Mouse (Mus musculus) heart, embryonic 14.5 days (tissue): ENCODE measurements at regions not wholly inside any gene's neighbourhood (a gene's known extent, or its start where the extent isn't known, plus 50 kb on each side); places are given as distances from the start of the nearest gene placed in this dataset.

Source experiments
- ATAC-seq: fragments of 200-750 bp; cut with Nextera tagmentation; 2 replicates; pipeline ENCODE4 v1.8.0; 2017; ENCODE audit warnings: low read depth, moderate TSS enrichment; ENCODE audit not compliant: insufficient number of reproducible peaks, insufficient read depth, low FRiP score
- H3K27ac ChIP-seq, 2 experiments: fragments of 200-500 bp in 1 of 2; fragments of 300-500 bp in 1 of 2; sonication (generic) in 1 of 2; replicated peaks in 1 of 2; 2 replicates each; pipeline ENCODE4 v1.5.1; 2012 to 2014; ENCODE audit warnings: low read depth in 2 of 2, low read length in 2 of 2, control low read depth in 1 of 2, mild to moderate bottlenecking in 1 of 2, mixed read lengths in 1 of 2; ENCODE audit not compliant: control insufficient read depth in 1 of 2, insufficient read depth in 1 of 2
- H3K27me3 ChIP-seq: fragments of 300-500 bp; sonication (generic); 2 replicates; pipeline ENCODE4 v1.6.1; 2014; ENCODE audit warnings: mild to moderate bottlenecking, low read length, control low read depth; ENCODE audit not compliant: control insufficient read depth, insufficient read depth
- H3K36me3 ChIP-seq: fragments of 300-500 bp; sonication (generic); 2 replicates; pipeline ENCODE4 v1.6.1; 2014; ENCODE audit warnings: mild to moderate bottlenecking, control low read depth, low read length, mixed read lengths; ENCODE audit not compliant: control insufficient read depth, insufficient read depth
- H3K4me1 ChIP-seq, 2 experiments: fragments of 200-500 bp in 1 of 2; fragments of 300-500 bp in 1 of 2; sonication (generic) in 1 of 2; 2 replicates each; pipeline ENCODE4 v1.6.1; 2012 to 2014; ENCODE audit warnings: low read length in 2 of 2, control low read depth in 1 of 2, mixed read lengths in 1 of 2; ENCODE audit not compliant: control insufficient read depth in 2 of 2, insufficient read depth in 2 of 2
- H3K4me2 ChIP-seq: fragments of 300-500 bp; sonication (generic); 2 replicates; pipeline ENCODE4 v1.6.1; 2014; ENCODE audit warnings: mild to moderate bottlenecking, low read length
- H3K4me3 ChIP-seq, 2 experiments: fragments of 200-500 bp in 1 of 2; fragments of 300-500 bp in 1 of 2; sonication (generic) in 1 of 2; 2 replicates each; pipeline ENCODE4 v1.5.1; 2012 to 2014; ENCODE audit warnings: low read length in 2 of 2, mild to moderate bottlenecking in 2 of 2, control low read depth in 1 of 2, low read depth in 1 of 2, moderate library complexity in 1 of 2; ENCODE audit not compliant: control insufficient read depth in 1 of 2, insufficient read depth in 1 of 2
- H3K9ac ChIP-seq: fragments of 300-500 bp; sonication (generic); 2 replicates; pipeline ENCODE4 v1.6.1; 2014; ENCODE audit warnings: mild to moderate bottlenecking, low read length
- H3K9me3 ChIP-seq: fragments of 300-500 bp; sonication (generic); 2 replicates; pipeline ENCODE4 v1.6.1; 2016; ENCODE audit warnings: low read length, control low read depth; ENCODE audit not compliant: control insufficient read depth
- WGBS: fragments of 180-500 bp; shearing (Covaris S2); extraction: QIAGEN DNeasy Blood & Tissue Kit; methylation state at CpG from one replicate; pipeline ENCODE4 v1.1.7; 2014; 5-methylcytosine and 5-hydroxymethylcytosine counted together

DNA sequence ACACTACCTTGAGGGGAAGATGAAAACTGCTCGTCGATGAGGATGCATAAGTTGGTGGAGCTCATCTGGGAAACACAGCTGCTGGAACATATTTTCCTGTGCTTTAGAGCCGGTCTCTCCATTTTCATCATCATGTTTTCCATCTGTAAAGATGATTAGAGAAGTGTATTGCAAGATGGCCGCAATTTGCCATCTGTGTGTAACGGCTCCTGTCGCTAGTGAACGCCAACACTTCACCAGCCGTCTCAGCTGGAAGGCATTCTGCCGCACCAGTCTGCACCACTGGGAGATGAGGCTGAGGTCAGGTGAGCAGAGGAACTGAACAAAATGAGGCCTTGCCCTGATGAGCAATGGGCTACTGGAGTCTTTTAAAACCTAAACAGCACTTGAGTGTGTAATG, 57.4 kb downstream of the Gm21962 start:
- Histone ChIP-seq H3K4me1 (peaks cover 2 to 3% of the 10 kb centered on the region in 2 experiments; a peak in 2 of 4 replicates), H3K27ac (no peak overlapping the region), H3K4me2 (no peak overlapping the region), H3K36me3 (no peaks in the 10 kb centered on the region), H3K9ac (no peak overlapping the region), H3K9me3 (no peaks in the 10 kb centered on the region), H3K27me3 (no peaks in the 10 kb centered on the region), H3K4me3 (no peak overlapping the region)
- WGBS = 91% methylated on average over 9 of the region's 9 CpGs
- ATAC-seq = no peak

DNA sequence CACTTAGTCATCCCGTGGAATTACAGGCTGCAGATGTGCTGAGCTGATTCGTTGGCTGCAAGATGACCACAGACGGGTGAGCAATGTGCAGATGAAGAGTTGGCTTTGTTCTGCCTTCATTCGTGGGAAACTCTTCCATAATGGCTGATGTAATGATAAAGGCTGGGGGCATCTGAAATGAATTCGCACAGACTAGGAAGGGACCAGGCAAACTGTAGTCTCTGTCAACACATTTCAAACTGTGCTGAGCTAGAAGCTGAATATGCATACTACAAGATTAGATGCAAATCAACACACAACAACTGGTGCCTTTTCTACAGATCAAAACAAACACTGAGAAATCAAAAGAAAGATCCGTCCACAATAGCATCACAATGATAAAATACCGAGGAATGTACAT, 58.1 kb downstream of the Gm21962 start:
- no peak overlapping the region for H3K4me2 ChIP-seq
- H3K9me3 ChIP-seq = no peaks in the 10 kb centered on the region
- no peak overlapping the region for H3K9ac ChIP-seq
- H3K27me3 ChIP-seq = no peaks in the 10 kb centered on the region
- no peak overlapping the region for H3K27ac ChIP-seq
- 74% methylated on average over 7 of the region's 7 CpGs for WGBS
- H3K36me3 ChIP-seq = no peaks in the 10 kb centered on the region
- H3K4me3 ChIP-seq = no peak overlapping the region
- ATAC-seq = no peak
- H3K4me1 ChIP-seq = peaks cover 2 to 3% of the 10 kb centered on the region in 2 experiments; a peak in 2 of 4 replicates

DNA sequence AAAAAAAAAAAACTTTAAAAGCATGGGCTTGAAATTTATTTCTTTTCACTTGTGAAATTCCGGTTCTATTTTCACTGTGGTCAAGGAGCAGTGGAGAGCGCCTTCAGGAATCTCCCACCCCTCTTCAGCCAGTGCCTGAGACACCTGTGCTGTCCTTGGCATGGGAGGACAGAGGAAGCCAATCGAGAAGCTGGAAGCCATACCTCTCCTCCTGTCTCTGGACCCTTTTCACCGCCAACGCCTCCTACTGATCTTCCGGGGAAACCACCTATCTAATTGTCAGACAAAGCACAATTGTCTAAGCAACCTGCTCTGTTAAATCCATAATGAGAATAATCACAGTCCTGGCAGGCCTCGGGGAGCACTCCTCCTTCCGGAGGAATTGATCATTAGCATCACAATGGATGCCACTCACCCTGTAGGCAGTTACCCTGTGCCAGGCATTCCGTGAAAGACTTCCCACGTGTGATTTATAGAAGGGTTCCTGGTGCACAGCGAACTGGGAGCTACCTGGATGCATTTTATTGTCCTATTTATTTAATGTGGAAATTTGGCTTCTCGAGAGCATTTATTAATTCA, 66.0 kb downstream of the Gm21962 start:
- H3K9me3 ChIP-seq = no peaks in the 10 kb centered on the region
- H3K27me3 ChIP-seq = no peaks in the 10 kb centered on the region
- H3K4me2 ChIP-seq = no peak overlapping the region
- no peak for ATAC-seq
- H3K4me1 ChIP-seq = no peaks in the 10 kb centered on the region
- WGBS = 71% methylated on average over 12 of the region's 12 CpGs
- H3K27ac ChIP-seq = no peak overlapping the region
- no peak overlapping the region for H3K4me3 ChIP-seq
- no peak overlapping the region for H3K9ac ChIP-seq
- no peaks in the 10 kb centered on the region for H3K36me3 ChIP-seq

DNA sequence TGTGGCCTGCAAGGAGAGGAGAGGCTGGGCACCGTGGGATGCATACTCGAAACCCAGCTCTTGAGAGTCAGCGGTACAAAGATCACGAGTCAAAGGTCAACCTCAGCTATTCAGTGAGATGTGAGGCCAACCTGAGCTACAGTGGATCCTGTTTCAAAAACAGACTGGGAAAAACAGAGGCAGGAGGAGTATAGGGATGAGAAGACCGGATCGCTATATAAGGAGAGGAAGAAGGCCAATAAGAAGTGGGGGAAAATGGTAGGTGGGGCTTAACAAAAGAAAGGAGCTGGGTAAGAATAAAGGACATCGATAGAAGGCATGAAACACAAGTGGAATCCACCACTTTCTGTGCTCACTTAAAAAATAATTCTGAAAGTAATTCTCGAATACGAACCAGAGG, 70.2 kb downstream of the Gm21962 start:
- no peak overlapping the region for H3K9ac ChIP-seq

DNA sequence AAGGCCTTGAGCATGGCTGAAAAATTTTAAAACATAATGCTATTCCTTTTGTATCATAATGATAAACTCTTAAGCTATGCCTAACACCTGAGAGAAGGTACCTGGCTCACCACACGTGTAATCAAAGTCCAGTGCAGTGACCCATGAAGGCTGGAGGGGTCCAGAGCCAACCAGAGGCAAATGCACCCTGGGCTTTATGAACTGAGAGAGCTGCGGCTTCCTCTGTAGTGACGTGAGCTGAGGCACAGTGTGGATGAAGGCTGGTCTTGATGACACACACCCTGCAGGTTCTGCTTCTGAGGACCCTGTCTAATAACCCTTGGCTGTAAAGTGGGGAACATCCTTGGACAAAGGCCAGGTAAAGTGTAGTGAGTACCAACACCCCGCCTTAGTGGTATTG, 70.8 kb downstream of the Gm21962 start:
- H3K27ac ChIP-seq = no peak overlapping the region
- H3K4me3 ChIP-seq = no peak overlapping the region
- WGBS = 79% methylated on average over 4 of the region's 4 CpGs
- H3K4me1 ChIP-seq = no peaks in the 10 kb centered on the region
- no peaks in the 10 kb centered on the region for H3K9me3 ChIP-seq
- no peak overlapping the region for H3K9ac ChIP-seq
- H3K36me3 ChIP-seq = no peaks in the 10 kb centered on the region
- ATAC-seq = no peak
- H3K4me2 ChIP-seq = no peak overlapping the region
- no peaks in the 10 kb centered on the region for H3K27me3 ChIP-seq

More for the DNA sequence above, 70.2 kb downstream of the Gm21962 start:
- Histone ChIP-seq H3K4me3 (no peak overlapping the region), H3K36me3 (no peaks in the 10 kb centered on the region), H3K4me2 (no peak overlapping the region), H3K27ac (no peak overlapping the region), H3K4me1 (no peaks in the 10 kb centered on the region), H3K9me3 (no peaks in the 10 kb centered on the region), H3K27me3 (no peaks in the 10 kb centered on the region)
- no peak for ATAC-seq
- 85% methylated on average over 9 of the region's 9 CpGs for WGBS

DNA sequence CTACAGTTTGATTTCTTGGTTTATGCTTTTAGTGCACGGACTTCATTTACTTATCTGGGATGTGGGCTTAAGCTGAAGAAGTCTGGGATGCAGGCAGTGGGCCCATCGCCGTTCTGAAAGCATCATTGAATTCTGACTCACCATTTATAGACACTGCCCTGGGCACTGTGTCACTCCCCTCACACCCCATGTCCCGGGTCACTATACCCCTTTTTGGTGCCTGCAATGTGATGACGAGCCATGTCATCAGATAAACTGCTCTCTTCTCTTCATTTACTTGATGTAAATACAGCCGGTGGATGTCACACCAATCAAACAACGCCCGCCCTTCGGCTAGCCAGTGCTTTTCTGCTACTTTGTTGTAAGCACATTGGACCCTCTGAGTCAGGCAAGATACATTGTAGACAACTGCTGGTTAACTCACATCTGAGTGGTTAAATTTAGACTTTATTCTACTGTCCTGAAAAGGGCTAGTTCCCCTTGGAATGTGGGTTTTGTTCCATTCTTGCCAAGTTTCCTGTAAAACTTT, 80.5 kb downstream of the Gm21962 start:
- Histone ChIP-seq H3K27ac (no peak overlapping the region), H3K4me2 (no peak overlapping the region), H3K9ac (no peak overlapping the region), H3K27me3 (no peaks in the 10 kb centered on the region), H3K36me3 (no peaks in the 10 kb centered on the region), H3K4me1 (peaks cover 2 to 16% of the 10 kb centered on the region in 2 experiments; a peak in 2 of 4 replicates), H3K9me3 (no peaks in the 10 kb centered on the region), H3K4me3 (no peak overlapping the region)
- WGBS = 51% methylated on average over 9 of the region's 9 CpGs
- ATAC-seq = no peak

DNA sequence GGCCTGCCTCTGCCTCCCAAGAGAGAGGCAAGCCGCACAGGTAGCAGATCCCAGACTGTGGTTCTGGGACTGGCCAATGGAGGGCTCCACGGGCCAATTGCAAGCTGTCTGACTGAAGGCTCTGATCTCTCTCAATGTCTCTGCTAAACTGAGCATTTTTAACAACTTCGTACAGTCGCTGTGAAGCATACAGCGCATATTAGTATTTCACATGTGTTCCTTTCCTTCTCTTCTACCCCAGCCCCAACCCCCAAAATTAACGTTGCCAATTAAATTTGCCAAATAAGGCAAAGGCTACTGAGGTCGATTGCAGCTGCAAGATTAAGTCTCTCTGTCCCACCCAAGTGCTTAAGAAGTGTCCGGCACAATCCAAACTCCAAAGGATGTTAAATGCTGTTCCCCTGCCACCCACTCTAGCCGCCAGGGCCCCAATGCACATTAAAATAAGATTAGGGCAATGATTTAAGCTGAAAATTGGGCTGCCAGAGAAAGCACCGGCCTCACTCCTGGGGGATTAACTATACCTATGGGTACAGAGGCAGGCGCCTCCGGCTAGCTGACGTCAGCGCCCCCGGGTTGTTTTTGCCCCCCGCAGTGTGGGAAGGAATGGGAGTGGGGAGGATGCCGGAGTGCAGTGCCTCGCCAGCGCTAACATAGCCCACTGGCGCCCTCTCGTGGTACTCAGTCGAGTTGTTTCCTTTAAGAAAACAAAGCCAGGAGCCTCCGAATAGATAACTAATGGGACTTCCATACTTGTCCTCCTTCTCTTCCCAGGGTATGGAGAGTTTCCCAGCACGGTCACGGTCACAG, 81.3 kb downstream of the Gm21962 start:
- peak overlapping the region; percentile 71 for H3K4me2 ChIP-seq
- H3K27me3 ChIP-seq = no peaks in the 10 kb centered on the region
- 18% methylated on average over 25 of the region's 25 CpGs for WGBS
- H3K27ac ChIP-seq = 0 out of 4 replicates have a peak overlapping the region, but pooled peaks of 1 of the 2 experiments have one; percentile 37
- H3K4me1 ChIP-seq = peaks cover 2 to 16% of the 10 kb centered on the region in 2 experiments; a peak in 2 of 4 replicates
- no peaks in the 10 kb centered on the region for H3K36me3 ChIP-seq
- H3K4me3 ChIP-seq = peak overlapping the region; percentile 32
- ATAC-seq = peak; percentile 74
- peak overlapping the region; percentile 63 for H3K9ac ChIP-seq
- H3K9me3 ChIP-seq = no peaks in the 10 kb centered on the region
